Mouse (Mus musculus) gonadal fat pad, adult 2 months (tissue): Measurements from ENCODE around the gene Alx3. TPM values are rescaled to one million over a fixed set of nuclear protein-coding genes. Genes with fewer than 3 reads are reported as not detected.

Experiments
- DNase-seq: peaks from one replicate; pipeline ENCODE4 v3.0.0-alpha.2; 2012; ENCODE audit warnings: low read depth
- polyA plus RNA-seq: library from polyadenylated mRNA; depleted of rRNA; stranded (reverse); fragments of >200 nt; gene quantifications from 2 replicates; pipeline ENCODE4 v1.2.3, GENCODE M21; 2012; rRNA removed

The Alx3 gene
- polyA plus RNA-seq: not detected in 2 replicates

- no peak for DNase-seq
Observed at GRCm38 (mm10) chr3:107594662-107595263, at the start of gene Alx3. TSS of gene Alx3 (plus strand) at chr3:107595031.

- DNase-seq: no peak
Observed at GRCm38 (mm10) chr3:107545278-107545677, 49.6 kb upstream of the Alx3 start.

- DNase-seq: no peak
Observed at GRCm38 (mm10) chr3:107545716-107546412, 49.0 kb upstream of the Alx3 start.

- no peak for DNase-seq
Observed at GRCm38 (mm10) chr3:107546956-107547355, 47.9 kb upstream of the Alx3 start.

GRCm38 (mm10) chr3:107550409-107551049 lies 44.3 kb upstream of the Alx3 start:
- no peak for DNase-seq

- no peak for DNase-seq
Observed at GRCm38 (mm10) chr3:107554842-107555241, 40.0 kb upstream of the Alx3 start, which contains the start of gene Ubl4b. TSS of gene Ubl4b (minus strand) at chr3:107555073.

- DNase-seq: no peak
Observed at GRCm38 (mm10) chr3:107558740-107559139, 36.1 kb upstream of the Alx3 start.

GRCm38 (mm10) chr3:107559183-107559582 lies 35.6 kb upstream of the Alx3 start:
- no peak for DNase-seq

- DNase-seq: no peak
Observed at GRCm38 (mm10) chr3:107562104-107562503, 32.7 kb upstream of the Alx3 start.

- no peak for DNase-seq
Observed at GRCm38 (mm10) chr3:107562591-107562990, 32.2 kb upstream of the Alx3 start.

GRCm38 (mm10) chr3:107563880-107564279 lies 31.0 kb upstream of the Alx3 start:
- no peak for DNase-seq

GRCm38 (mm10) chr3:107565331-107565730 lies 29.5 kb upstream of the Alx3 start:
- no peak for DNase-seq

- no peak for DNase-seq
Observed at GRCm38 (mm10) chr3:107567766-107568165, 27.1 kb upstream of the Alx3 start.

- DNase-seq: no peak
Observed at GRCm38 (mm10) chr3:107568721-107569120, 26.1 kb upstream of the Alx3 start.

- no peak for DNase-seq
Observed at GRCm38 (mm10) chr3:107571205-107571604, 23.6 kb upstream of the Alx3 start.

GRCm38 (mm10) chr3:107576807-107577206 lies 18.0 kb upstream of the Alx3 start:
- DNase-seq: no peak

- DNase-seq: no peak
Observed at GRCm38 (mm10) chr3:107577810-107578390, 16.9 kb upstream of the Alx3 start.

GRCm38 (mm10) chr3:107579466-107579865 lies 15.4 kb upstream of the Alx3 start:
- DNase-seq: no peak

GRCm38 (mm10) chr3:107581103-107582010 lies 13.5 kb upstream of the Alx3 start:
- DNase-seq: no peak

- DNase-seq: no peak
Observed at GRCm38 (mm10) chr3:107582130-107582874, 12.5 kb upstream of the Alx3 start.
